Mouse (Mus musculus): ENCODE measurements at regions not wholly inside any gene's neighbourhood (a gene's known extent, or its start where the extent isn't known, plus 50 kb on each side); places are given as distances from the start of the nearest gene placed in this dataset.

DNA sequence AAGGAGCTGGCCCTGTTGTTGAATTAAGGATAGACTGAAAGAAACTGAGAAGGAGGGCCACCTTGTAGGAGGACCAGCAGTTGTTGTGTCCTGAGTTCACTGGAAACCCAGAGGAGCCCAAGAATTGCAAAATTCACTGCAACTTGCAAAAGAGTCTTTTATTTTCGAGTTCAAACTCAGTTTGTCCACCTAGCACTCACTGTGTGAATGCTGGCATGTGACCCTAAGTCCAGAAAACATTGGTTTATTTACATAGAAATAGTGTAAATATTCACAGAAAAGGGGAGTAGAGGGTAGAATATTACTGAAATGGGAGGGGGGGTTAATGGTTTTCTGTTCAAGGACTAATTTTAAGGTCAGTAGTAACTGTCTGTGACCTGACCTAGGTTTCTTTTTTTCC lies 394.7 kb downstream of the 4933405O20Rik start:
- no peak for DNase-seq

DNA sequence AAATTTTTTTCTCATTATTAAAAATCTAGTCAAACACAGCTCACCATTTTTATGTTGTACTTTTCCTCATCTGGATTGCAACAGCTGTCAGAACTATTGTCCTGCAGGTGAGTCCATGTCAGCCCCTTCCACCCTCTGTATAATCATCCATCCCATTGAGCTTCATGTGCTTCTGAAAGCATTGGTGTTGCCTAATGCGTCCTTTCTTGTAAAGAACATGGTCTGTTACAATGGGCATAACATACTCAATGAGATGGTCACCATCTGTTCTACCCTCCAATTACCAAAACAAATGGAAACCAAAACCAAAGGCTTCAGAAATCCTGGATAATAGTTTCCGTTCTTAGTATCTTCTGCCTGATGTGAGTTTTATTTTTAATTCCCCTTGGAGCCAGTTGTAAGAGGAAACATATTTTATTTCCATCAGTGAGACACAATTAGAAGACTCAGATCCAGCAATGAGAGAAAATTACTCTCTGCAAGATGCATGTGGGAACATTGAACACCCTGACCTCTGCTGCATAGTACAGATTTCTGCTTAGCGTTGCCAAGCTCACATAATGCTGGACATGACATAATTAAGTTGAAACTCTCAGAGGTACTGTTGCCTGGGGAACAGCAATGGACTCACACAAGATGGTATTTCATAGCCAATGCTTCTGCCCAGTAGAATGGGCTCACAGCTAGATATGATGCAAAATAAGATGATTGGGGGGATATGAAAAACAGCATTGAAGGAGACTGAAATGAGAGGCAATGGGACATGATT lies 443.1 kb downstream of the 4933405O20Rik start:
- DNase-seq = no peak

DNA sequence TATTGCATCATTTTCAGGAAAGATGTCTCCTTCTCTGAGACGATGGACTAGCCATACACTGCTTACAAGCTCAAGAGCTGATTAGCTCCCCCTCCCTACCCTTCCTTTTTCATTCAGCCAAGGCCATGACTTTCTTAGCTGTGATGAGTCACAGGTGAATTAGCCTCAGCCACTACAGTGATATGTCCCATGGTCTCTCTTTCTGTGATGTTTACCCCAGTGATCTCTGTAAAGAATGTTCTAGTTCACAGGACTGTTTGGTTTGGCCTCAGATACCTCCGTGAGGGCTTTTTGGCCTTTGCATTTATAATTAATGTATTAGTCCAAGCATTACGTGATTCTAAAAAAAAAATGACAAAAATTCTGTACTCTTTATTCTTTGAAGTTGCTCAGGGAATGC lies 452.5 kb downstream of the 4933405O20Rik start:
- DNase-seq = no peak

DNA sequence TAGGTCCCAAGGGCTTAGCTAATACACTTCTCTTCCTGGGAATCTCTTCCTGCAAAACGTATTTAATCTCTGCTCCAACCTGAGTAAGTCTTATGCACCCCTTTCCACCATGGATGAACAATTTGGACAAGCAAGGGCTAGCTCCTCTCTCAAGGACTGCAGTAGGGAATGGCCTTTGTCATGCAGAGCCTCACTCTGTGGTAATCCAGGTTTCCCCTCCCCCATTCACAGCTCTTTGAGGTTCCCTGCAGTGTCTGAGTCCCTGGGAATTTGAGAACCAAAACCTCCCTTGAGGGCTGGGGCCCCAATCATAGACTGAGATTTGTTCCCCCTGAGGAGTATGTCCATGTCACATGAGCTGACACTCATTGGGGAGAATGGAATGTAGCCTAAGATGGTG lies 442.5 kb upstream of the Ano5 start:
- no peak for DNase-seq

DNA sequence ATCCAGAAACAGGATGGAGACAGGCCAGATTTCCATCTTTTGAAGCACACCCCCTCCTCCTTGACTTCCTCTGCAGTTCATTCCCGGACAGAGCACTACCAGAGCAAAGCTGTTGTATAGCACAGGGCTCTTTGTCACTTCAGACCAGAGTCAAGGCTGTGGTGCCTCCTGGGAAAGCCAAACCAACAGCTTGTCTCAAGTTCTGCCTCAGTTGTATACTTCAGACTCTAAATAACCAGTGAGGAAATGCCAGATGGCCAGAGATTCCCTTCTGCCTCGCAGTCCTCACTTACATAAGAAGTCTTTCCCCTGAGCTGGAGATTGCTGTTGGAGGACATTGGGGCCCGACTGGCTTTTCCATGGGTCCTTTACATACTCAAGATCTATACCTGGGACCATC lies 417.1 kb upstream of the Ano5 start:
- DNase-seq = no peak

GRCm38 (mm10) chr7:51101166-51101565 lies 409.7 kb upstream of the Ano5 start:
- no peak for DNase-seq

GRCm38 (mm10) chr7:51140796-51141195 lies 370.0 kb upstream of the Ano5 start:
- DNase-seq = no peak

- no peak for DNase-seq
These were observed 335.6 kb upstream of the Ano5 start for GRCm38 (mm10) chr7:51175211-51175610.

GRCm38 (mm10) chr7:51215487-51216232 lies 295.2 kb upstream of the Ano5 start:
- DNase-seq = no peak

DNA sequence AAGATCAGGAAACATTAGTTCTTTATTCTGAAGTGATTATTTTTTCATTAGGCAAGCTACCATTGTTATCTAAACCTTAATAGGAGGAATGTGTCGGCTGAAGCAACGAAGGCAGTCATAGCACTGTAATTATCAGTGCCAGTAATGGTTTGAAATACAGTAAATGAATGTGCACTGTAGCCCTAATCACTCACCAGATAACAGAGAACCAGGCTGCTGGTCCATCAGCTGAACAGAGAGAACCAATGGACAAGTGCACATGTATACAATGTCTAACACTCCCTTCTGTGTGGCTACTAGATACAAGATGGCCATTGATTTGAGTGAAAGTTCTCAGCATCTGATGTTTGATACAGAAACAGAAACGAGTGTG lies 294.6 kb upstream of the Ano5 start:
- DNase-seq = no peak

- DNase-seq = no peak
These were observed 289.5 kb upstream of the Ano5 start for GRCm38 (mm10) chr7:51221351-51221750.

- DNase-seq = no peak
These were observed 289.0 kb upstream of the Ano5 start for GRCm38 (mm10) chr7:51221806-51222205.

DNA sequence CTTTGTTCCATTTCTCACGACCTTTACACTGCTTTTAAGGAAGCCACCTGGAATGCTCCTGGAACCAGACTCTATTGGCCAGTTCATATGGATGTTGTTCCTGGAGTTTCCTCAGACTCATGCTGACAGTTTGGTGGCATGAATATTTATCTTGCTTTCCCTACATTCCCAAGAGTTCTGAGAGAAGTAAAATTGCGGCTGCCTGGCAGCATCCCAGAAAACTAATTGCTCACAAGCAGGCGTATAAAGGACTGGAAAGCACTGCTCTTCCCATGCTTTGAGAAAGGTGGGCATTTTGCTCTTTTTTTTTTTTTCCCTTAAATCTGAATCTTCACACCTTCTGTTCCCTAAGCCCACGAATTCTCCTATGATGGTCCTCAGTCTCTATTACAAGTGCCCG lies 283.7 kb upstream of the Ano5 start:
- DNase-seq = peak; percentile 25

DNA sequence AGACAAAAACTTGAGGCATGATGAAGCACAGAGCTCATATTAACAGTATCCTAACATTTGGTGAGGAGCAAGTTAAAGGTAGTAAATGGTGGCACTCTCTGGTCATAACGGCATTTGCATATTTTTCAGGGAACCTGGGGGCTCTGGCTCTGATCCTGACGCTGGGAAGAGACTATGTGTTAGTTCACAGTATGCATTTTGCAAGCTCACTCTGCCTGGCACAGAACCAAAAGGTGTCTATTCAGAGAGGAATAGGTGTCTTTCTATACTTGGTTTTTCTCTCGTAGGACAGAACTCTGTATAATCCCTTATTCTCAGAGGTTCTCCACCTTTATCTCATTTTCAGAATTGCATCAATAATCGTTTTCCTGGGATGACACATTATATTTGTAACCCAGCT lies 276.2 kb upstream of the Ano5 start:
- DNase-seq = no peak

DNA sequence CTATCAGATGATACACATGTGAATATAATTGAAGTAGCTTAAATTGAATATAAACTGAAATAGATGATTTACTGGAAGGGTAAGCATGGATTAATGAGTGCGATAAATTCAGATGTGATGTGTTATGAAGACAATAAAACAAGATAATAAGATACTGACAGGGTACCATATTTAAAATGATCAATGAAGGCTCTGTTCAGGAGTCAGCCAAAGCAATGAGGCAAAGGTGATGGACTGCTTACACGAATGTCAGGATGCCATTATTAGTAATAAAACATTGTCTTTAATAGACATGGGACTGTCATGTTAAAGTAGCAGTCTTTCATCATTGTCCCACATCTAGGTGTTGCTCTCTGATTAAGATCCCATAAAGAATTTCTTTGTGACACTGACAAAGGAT lies 263.1 kb upstream of the Ano5 start:
- DNase-seq = no peak

- DNase-seq = no peak
These were observed 256.4 kb upstream of the Ano5 start for GRCm38 (mm10) chr7:51254461-51254860.

GRCm38 (mm10) chr7:51259160-51259831 lies 251.5 kb upstream of the Ano5 start:
- no peak for DNase-seq

GRCm38 (mm10) chr7:51264166-51264565 lies 246.7 kb upstream of the Ano5 start:
- DNase-seq = no peak

DNA sequence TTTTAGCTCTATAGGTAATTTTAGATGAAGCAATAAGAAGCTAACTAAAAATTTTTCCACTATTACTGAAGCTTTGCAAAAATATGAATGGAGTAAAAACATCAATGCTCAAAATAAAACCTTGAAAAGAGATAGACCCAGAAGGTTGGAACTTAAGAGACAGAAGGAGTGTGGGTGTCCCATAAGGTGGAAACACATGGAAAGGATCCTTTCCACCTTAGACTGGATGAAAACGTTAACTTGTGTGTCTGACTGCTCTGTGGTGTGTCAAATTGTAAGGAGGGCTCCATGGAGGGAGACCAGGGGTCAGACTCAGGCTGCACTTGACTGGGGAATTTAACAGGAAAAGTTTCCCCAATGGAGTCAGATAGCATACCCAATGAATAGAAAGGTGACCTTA lies 244.9 kb upstream of the Ano5 start:
- peak; percentile 8 for DNase-seq

- DNase-seq = no peak
These were observed 243.9 kb upstream of the Ano5 start for GRCm38 (mm10) chr7:51266879-51267278.

DNA sequence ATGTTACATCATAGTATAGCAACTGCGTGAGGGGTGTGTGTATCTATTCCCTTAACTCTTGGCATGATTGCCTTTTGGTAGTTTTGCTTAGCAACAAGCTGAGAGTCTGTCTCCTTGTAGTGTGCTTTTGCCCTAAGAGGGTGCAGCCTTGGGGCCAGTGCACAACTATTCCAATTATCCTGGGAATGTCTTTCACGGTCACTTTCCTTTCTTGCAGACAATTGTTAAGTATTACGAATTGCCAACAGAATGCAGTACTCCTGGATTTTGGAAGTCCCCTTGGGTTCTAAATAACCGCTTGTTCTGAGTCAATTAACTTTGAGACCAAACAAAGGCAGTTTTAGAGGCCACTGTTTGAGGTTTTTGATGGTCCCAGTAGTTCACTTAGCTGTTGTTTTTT lies 242.1 kb upstream of the Ano5 start:
- no peak for DNase-seq

DNA sequence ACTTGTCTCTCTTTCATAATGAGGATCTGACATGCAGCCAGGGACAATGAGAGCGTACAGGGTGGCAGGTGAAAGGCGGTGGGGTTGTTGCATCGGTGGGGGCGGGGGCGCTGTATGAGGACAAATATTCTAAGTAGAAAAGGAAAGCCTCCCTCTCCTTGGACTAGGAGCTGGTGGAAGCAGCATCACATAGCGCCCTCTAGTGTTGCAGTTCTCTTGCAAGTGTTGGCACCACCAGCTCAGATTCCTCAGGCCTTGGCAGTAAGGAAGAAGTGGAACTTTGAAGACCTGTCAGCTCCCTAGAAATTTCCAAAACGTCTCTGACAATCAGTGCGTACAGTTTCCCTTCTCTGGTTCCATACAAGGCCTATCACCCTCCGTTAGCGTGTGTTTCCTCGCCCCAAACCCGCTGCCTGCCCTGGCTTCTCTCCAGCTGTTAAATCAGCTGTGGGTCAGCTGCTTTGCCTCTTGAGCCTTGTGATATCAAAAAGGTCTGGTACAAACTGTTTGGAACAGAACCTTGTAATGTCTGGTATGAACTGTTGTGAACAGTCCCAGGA lies 240.2 kb upstream of the Ano5 start:
- peak; percentile 53 for DNase-seq

DNA sequence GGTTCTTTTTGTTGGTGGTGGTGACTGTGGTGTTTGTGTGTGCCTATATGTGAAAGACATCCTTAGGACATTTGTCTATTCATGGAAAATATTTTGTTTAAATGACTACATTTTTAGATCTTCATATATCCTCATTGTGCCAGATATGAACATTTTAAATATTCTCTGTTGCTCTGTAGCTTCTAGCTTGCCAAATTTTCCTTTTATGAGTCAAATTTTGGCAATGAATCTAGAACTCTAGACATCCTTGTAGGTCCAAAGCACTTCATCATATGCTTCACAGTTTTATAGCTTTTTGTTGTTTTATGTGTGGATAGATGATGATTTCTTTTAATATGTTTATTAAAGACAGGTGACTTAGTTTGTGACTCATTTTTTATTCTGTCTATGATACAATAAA lies 229.4 kb upstream of the Ano5 start:
- DNase-seq = no peak

DNA sequence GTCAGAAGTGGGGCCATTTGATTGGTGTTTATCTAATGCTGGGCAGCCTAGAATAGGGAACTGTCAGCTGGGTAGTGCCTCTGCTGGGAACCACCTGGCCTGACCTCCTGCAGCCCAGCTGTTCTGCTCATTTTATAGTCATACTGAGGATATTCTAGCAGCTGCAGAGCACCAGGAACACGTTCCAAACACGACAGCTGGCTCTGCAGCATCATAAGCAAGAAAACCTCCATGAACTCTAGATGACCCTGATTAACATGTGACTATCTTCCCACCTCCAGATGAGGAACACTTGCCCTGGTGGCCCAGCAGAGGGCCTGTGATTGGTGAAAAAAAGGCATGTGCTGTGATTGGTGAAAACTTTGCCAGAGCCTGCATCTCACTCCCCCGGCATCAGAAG lies 210.6 kb upstream of the Ano5 start:
- DNase-seq = no peak
